Mouse (Mus musculus) myocyte (in vitro differentiated cells): ENCODE data around the gene Dlg1.

Experiments used
- CEBPB ChIP-seq: IDR thresholded peaks from 2 replicates; pipeline ENCODE4 v1.6.1; 2011; ENCODE audit warnings: mild to moderate bottlenecking, moderate library complexity; ENCODE audit not compliant: poor library complexity, insufficient read depth, severe bottlenecking
- E2F4 ChIP-seq: IDR thresholded peaks from one replicate; pipeline ENCODE4 v1.6.1; 2011; ENCODE audit warnings: mild to moderate bottlenecking, control low read depth, moderate library complexity; ENCODE audit not compliant: insufficient read depth
- MAX ChIP-seq: IDR thresholded peaks from one replicate; pipeline ENCODE4 v1.6.1; 2011; ENCODE audit warnings: low read depth, mild to moderate bottlenecking, control low read depth
- POLR2A ChIP-seq: IDR thresholded peaks from one replicate; pipeline ENCODE4 v1.6.1; 2011; ENCODE audit warnings: low read depth, mild to moderate bottlenecking, control low read depth, moderate library complexity; ENCODE audit not compliant: insufficient read length
- SRF ChIP-seq: IDR thresholded peaks from one replicate; pipeline ENCODE4 v1.6.1; 2011; ENCODE audit warnings: low read depth; ENCODE audit not compliant: control insufficient read depth, insufficient read length
- TCF12 ChIP-seq: IDR thresholded peaks from one replicate; pipeline ENCODE4 v1.6.1; 2011; ENCODE audit warnings: mild to moderate bottlenecking, control low read depth; ENCODE audit not compliant: poor library complexity, insufficient read depth, severe bottlenecking

DNA sequence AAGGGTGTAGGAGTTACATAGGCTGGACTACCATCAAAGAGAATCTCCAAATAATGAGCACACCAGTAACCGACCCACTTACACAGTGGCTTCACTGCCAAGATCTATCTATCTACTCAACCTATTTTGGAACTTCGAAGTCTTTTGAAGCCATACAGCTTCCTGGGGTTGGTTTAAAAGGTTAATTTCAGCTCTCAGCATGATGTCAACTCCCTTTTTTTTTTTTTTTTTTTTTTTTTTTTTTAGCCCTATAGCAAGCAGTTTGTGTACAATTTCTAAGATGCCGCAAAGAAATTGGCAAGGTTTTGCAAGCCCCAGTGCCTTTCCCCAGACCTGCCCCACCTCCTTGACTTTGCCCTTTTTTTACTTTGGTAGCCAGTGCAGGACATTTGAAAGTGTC lies 202.0 kb downstream of the Dlg1 start:
- TF ChIP-seq SRF (no peak), POLR2A (no peak), TCF12 (no peak), MAX (no peak), E2F4 (no peak), CEBPB (no peak)
